Mouse (Mus musculus): ENCODE data around the gene Lrrc3c. TPM values are rescaled to one million over a fixed set of nuclear protein-coding genes. Genes with fewer than 3 reads are reported as not detected.
"Not testable (repeated sequence)": the region's sequence is repeated elsewhere in the genome, so short reads cannot be mapped to it uniquely, and the experiment has no call there.

Lrrc3c gene
- polyA plus RNA-seq, 1 experiment from 2014 or later, result not detected

- Histone ChIP-seq H3K27ac (no peak overlapping the region), H3K4me1 (peaks cover 10% of the 10 kb centered on the region), H3K4me3 (peak overlapping the region; percentile 31), H3K36me3 (no peaks in the 10 kb centered on the region), H3K4me2 (peak overlapping the region; percentile 65), H3K9ac (no peak overlapping the region; the same call in 1 of the 2 replicates), H3K9me3 (replicated peaks) (no peaks in the 10 kb centered on the region), H3K27me3 (replicated peaks) (peaks cover 75% of the 10 kb centered on the region)
- peak; percentile 63 for ATAC-seq
- under 1% methylated on average over 20 of the region's 20 CpGs for WGBS (ENCODE audit: insufficient replicate concordance)
These were observed 4.1 kb downstream of the Lrrc3c start for GRCm38 (mm10) chr11:98602090-98602690.

GRCm38 (mm10) chr11:98603953-98604352 lies 5.9 kb downstream of the Lrrc3c start:
- no peak for ATAC-seq
- WGBS (ENCODE audit: insufficient replicate concordance), result 65% methylated on average over 2 of the region's 2 CpGs
- no peak overlapping the region for H3K9ac ChIP-seq
- H3K4me2 ChIP-seq, result no peak overlapping the region
- peaks cover 74% of the 10 kb centered on the region for H3K27me3 ChIP-seq (replicated peaks)
- H3K36me3 ChIP-seq, result no peaks in the 10 kb centered on the region
- H3K27ac ChIP-seq, result no peak overlapping the region
- peaks cover 10% of the 10 kb centered on the region for H3K4me1 ChIP-seq
- H3K4me3 ChIP-seq, result no peak overlapping the region
- no peaks in the 10 kb centered on the region for H3K9me3 ChIP-seq (replicated peaks)

- peaks cover 74% of the 10 kb centered on the region for H3K27me3 ChIP-seq (replicated peaks)
- WGBS (ENCODE audit: insufficient replicate concordance), result 53% methylated on average over 6 of the region's 6 CpGs
- not testable (repeated sequence) for H3K9me3 ChIP-seq (replicated peaks); H3K4me1 ChIP-seq; H3K4me3 ChIP-seq; H3K27ac ChIP-seq; ATAC-seq; H3K9ac ChIP-seq; H3K36me3 ChIP-seq; H3K4me2 ChIP-seq
These were observed 6.8 kb downstream of the Lrrc3c start for GRCm38 (mm10) chr11:98604911-98605310.

GRCm38 (mm10) chr11:98606763-98607162 lies 8.7 kb downstream of the Lrrc3c start:
- H3K4me1 ChIP-seq, result peaks cover 8% of the 10 kb centered on the region
- no peaks in the 10 kb centered on the region for H3K36me3 ChIP-seq
- no peak overlapping the region for H3K4me3 ChIP-seq
- ATAC-seq, result no peak
- no peak overlapping the region for H3K9ac ChIP-seq
- no peaks in the 10 kb centered on the region for H3K9me3 ChIP-seq (replicated peaks)
- no peak overlapping the region for H3K27ac ChIP-seq
- peaks cover 60% of the 10 kb centered on the region for H3K27me3 ChIP-seq (replicated peaks)
- 7% methylated on average over 3 of the region's 3 CpGs for WGBS (ENCODE audit: insufficient replicate concordance)
- no peak overlapping the region for H3K4me2 ChIP-seq

GRCm38 (mm10) chr11:98620791-98621190 lies 22.7 kb downstream of the Lrrc3c start:
- Histone ChIP-seq H3K36me3 (no peaks in the 10 kb centered on the region), H3K9ac (no peak overlapping the region), H3K9me3 (replicated peaks) (peaks cover 10% of the 10 kb centered on the region; the same call in 1 of the 2 replicates), H3K4me1 (no peaks in the 10 kb centered on the region), H3K27ac (no peak overlapping the region), H3K4me3 (no peak overlapping the region), H3K27me3 (replicated peaks) (no peaks in the 10 kb centered on the region), H3K4me2 (no peak overlapping the region)
- 79% methylated on average over 13 of the region's 13 CpGs for WGBS (ENCODE audit: insufficient replicate concordance)
- ATAC-seq, result no peak

GRCm38 (mm10) chr11:98623981-98624380 lies 25.9 kb downstream of the Lrrc3c start:
- H3K4me2 ChIP-seq; H3K9me3 ChIP-seq (replicated peaks); H3K4me3 ChIP-seq; H3K9ac ChIP-seq; H3K27me3 ChIP-seq (replicated peaks); ATAC-seq; H3K4me1 ChIP-seq; H3K27ac ChIP-seq; H3K36me3 ChIP-seq: not testable (repeated sequence)
- WGBS (ENCODE audit: insufficient replicate concordance), result 73% methylated on average over 6 of the region's 6 CpGs

GRCm38 (mm10) chr11:98624381-98624780 lies 26.3 kb downstream of the Lrrc3c start:
- not testable (repeated sequence) for H3K4me3 ChIP-seq; H3K27ac ChIP-seq; H3K36me3 ChIP-seq; H3K4me2 ChIP-seq; ATAC-seq; H3K4me1 ChIP-seq; H3K9ac ChIP-seq; H3K27me3 ChIP-seq (replicated peaks); H3K9me3 ChIP-seq (replicated peaks)
- 67% methylated on average over 2 of the region's 2 CpGs for WGBS (ENCODE audit: insufficient replicate concordance)

GRCm38 (mm10) chr11:98625611-98626410 lies 27.7 kb downstream of the Lrrc3c start, which contains the start of the genes Gm12355 and Gsdma3:
Gene Gm12355 (minus strand): TSS chr11:98625661.
Gene Gsdma3 (plus strand): TSS chr11:98626360.
- H3K4me2 ChIP-seq, result no peak within 1 kb of the TSS
- no peaks in the 10 kb centered on the region for H3K4me1 ChIP-seq
- peaks cover 6% of the 10 kb centered on the region; the same call in 1 of the 2 replicates for H3K9me3 ChIP-seq (replicated peaks)
- ATAC-seq, result no peak
- H3K27me3 ChIP-seq (replicated peaks), result 0 out of 2 replicates have a peak, but pooled peaks cover 7% of the 10 kb centered on the region
- H3K9ac ChIP-seq, result no peak within 1 kb of the TSS
- H3K4me3 ChIP-seq, result no peak within 1 kb of the TSS
- H3K27ac ChIP-seq, result no peak within 1 kb of the TSS
- WGBS (ENCODE audit: insufficient replicate concordance), result 75% methylated on average over 10 of the region's 10 CpGs
- H3K36me3 ChIP-seq, result no peaks in the 10 kb centered on the region

GRCm38 (mm10) chr11:98628706-98629105 lies 30.6 kb downstream of the Lrrc3c start:
- Histone ChIP-seq H3K4me1 (no peaks in the 10 kb centered on the region), H3K36me3 (no peaks in the 10 kb centered on the region), H3K27me3 (replicated peaks) (peaks cover 17% of the 10 kb centered on the region; the same call in 1 of the 2 replicates), H3K9ac (no peak overlapping the region), H3K27ac (no peak overlapping the region), H3K9me3 (replicated peaks) (no peaks in the 10 kb centered on the region), H3K4me3 (no peak overlapping the region), H3K4me2 (no peak overlapping the region)
- ATAC-seq, result no peak
- WGBS (ENCODE audit: insufficient replicate concordance), result 82% methylated on average over 3 of the region's 3 CpGs

- Histone ChIP-seq H3K4me2 (no peak overlapping the region), H3K36me3 (no peaks in the 10 kb centered on the region), H3K4me1 (no peaks in the 10 kb centered on the region), H3K9me3 (replicated peaks) (no peaks in the 10 kb centered on the region), H3K9ac (no peak overlapping the region), H3K27me3 (replicated peaks) (peaks cover 17% of the 10 kb centered on the region; the same call in 1 of the 2 replicates), H3K4me3 (no peak overlapping the region), H3K27ac (no peak overlapping the region)
- no peak for ATAC-seq
- WGBS (ENCODE audit: insufficient replicate concordance), result 70% methylated on average over 5 of the region's 5 CpGs
These were observed 32.6 kb downstream of the Lrrc3c start for GRCm38 (mm10) chr11:98630646-98631045.

- H3K9me3 ChIP-seq (replicated peaks); H3K36me3 ChIP-seq; H3K4me1 ChIP-seq; H3K4me3 ChIP-seq; H3K9ac ChIP-seq; H3K27ac ChIP-seq; H3K4me2 ChIP-seq: not testable (repeated sequence)
- 0 out of 2 replicates have a peak, but pooled peaks have one; percentile 35 for ATAC-seq
- peaks cover 15% of the 10 kb centered on the region; the same call in 1 of the 2 replicates for H3K27me3 ChIP-seq (replicated peaks)
- 21% methylated on average over 10 of the region's 10 CpGs for WGBS (ENCODE audit: insufficient replicate concordance)
These were observed 37.4 kb downstream of the Lrrc3c start for GRCm38 (mm10) chr11:98635312-98635970.

- H3K27ac ChIP-seq, result no peak overlapping the region
- H3K9ac ChIP-seq, result no peak overlapping the region
- H3K36me3 ChIP-seq, result no peaks in the 10 kb centered on the region
- no peak for ATAC-seq
- H3K4me3 ChIP-seq, result no peak overlapping the region
- H3K4me1 ChIP-seq, result no peaks in the 10 kb centered on the region
- 42% methylated on average over 1 of the region's 1 CpGs for WGBS (ENCODE audit: insufficient replicate concordance)
- H3K4me2 ChIP-seq, result no peak overlapping the region
- no peaks in the 10 kb centered on the region for H3K9me3 ChIP-seq (replicated peaks)
- H3K27me3 ChIP-seq (replicated peaks), result peaks cover 26% of the 10 kb centered on the region; the same call in 1 of the 2 replicates
These were observed 39.4 kb downstream of the Lrrc3c start for GRCm38 (mm10) chr11:98637501-98637900.

Data from liver, embryonic 12.5 days (tissue).